Mouse (Mus musculus): ENCODE measurements around the gene Rps16. TPM values are rescaled to one million over a fixed set of nuclear protein-coding genes. Genes with fewer than 3 reads are reported as not detected.

The Rps16 gene
- 1,377 and 1,547 TPM in 2 replicates for polyA plus RNA-seq (2014; fragmentation: Nextera tagmentation; extraction: Ambion mirVana)

DNA sequence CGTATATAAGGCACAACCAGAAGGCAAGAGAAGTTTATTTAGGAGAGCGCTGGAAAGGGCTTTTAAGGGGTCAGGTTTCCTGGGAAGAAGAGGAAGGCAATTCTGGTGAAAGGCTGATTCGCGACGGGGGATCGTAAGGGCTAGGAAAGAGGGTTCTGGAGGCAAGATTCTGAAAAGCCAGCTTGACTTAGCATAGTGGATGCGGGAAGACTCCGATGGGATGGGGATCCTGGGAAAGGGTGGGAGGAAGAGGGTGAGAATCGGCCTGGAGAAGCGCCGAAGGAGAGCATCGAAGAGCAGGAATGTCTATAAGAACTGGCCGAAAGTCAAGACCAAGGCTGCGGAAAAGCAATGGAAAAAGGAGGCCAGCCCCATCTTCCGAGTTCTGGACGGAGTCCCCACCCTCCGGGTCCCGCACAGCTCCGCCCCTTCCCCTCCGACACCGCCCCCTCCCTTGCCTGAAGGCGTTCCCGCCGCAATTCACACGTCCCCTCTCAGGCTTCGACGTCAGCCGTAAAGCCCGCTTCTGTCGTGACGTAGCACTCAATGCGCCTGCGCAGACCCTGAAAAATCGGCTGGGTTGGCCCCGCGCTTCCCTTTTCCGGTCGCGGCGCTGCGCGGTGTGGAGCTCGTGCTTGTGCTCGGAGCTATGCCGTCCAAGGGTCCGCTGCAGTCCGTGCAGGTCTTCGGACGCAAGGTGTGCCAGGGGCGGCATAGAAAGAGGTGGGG, at the start of gene Rps16:
Gene Rps16 (plus strand): TSS at position 498 of the 729 bp plus-strand sequence.
- no peaks in the 10 kb centered on the region for H3K9me3 ChIP-seq (ENCODE audit: control insufficient read depth, low read length)
- WGBS = under 1% methylated on average over 50 of the region's 50 CpGs

DNA sequence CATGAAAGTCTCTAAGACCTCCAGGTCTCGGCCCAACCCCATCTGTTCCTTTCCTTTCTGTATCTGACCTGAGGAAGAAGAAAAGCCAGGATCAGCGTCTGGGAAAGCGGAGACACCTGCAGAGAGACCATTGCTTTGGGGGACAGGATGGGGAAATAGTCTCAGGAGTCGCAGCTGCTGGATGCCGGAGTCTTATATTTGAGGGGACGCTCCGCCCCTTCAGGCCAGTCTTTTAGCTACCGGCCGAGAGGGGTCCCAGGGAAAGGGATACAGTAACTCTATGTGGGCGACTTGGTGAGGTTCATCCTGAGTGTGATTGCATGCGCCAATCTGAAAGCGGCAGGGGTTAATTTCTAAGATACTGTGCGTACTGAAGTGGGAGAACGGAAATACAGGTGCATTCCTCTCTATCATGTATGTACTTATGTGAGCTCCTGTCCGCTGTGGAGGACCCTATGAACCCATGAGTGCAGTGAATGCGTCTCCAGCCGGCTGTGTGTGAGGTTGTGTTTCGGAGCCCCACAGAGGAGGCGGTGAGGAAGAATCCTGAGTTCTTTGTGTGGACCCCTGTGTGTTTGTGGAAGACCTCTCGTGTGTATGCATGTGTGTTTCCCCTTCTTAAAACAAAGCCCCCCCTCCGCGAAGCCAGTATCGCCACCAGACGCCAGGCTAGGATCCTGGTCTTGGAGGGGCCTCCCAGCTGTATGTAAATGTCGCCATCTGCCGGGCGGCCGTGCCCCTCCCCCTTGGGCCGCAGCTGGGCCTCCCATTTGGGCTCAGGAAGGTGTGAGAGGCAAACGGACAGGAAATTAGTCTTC, 48.6 kb upstream of the Rps16 start, which contains the start of gene Dll3:
Gene Dll3 (minus strand): TSS at position 623 of the 818 bp plus-strand sequence.
- Histone ChIP-seq H3K4me2 (peak within 1 kb of the TSS; percentile 66), H3K4me1 (replicated peaks; ENCODE audit: control insufficient read depth, insufficient read depth, low read length) (peaks cover 14% of the 10 kb centered on the region), H3K9me3 (ENCODE audit: control insufficient read depth, low read length) (no peaks in the 10 kb centered on the region), H3K27me3 (replicated peaks; ENCODE audit: control insufficient read depth, insufficient read depth, low read length) (peaks cover 54% of the 10 kb centered on the region), H3K9ac (ENCODE audit: low read depth, low read length) (0 out of 2 replicates have a peak within 1 kb of the TSS, but pooled peaks have one; percentile 31), H3K36me3 (ENCODE audit: control insufficient read depth, insufficient read depth, low read length) (peaks cover 21% of the 10 kb centered on the region), H3K27ac (ENCODE audit: low read depth, low read length) (no peak within 1 kb of the TSS), H3K4me3 (ENCODE audit: low read depth, low read length) (peak within 1 kb of the TSS; percentile 34)
- peak; percentile 74 for DNase-seq (ENCODE audit: low spot score)
- 3% methylated on average over 30 of the region's 30 CpGs for WGBS
- ATAC-seq (replicated peaks; ENCODE audit: low FRiP score) = peak; percentile 50

More for the DNA sequence above, at the start of gene Rps16:
- peak within 1 kb of the TSS; percentile 89 for H3K27ac ChIP-seq (ENCODE audit: low read depth, low read length)
- H3K9ac ChIP-seq (ENCODE audit: low read depth, low read length) = peak within 1 kb of the TSS; percentile 100
- no peaks in the 10 kb centered on the region for H3K27me3 ChIP-seq (replicated peaks; ENCODE audit: control insufficient read depth, insufficient read depth, low read length)
- ATAC-seq (replicated peaks; ENCODE audit: low FRiP score) (peak; percentile 92), DNase-seq (ENCODE audit: low spot score) (peak; percentile 95)
- peak within 1 kb of the TSS; percentile 95 for H3K4me2 ChIP-seq
- peaks cover 22% of the 10 kb centered on the region for H3K4me1 ChIP-seq (replicated peaks; ENCODE audit: control insufficient read depth, insufficient read depth, low read length)
- H3K4me3 ChIP-seq (ENCODE audit: low read depth, low read length) = peak within 1 kb of the TSS; percentile 96
- H3K36me3 ChIP-seq (ENCODE audit: control insufficient read depth, insufficient read depth, low read length) = peaks cover 32% of the 10 kb centered on the region

DNA sequence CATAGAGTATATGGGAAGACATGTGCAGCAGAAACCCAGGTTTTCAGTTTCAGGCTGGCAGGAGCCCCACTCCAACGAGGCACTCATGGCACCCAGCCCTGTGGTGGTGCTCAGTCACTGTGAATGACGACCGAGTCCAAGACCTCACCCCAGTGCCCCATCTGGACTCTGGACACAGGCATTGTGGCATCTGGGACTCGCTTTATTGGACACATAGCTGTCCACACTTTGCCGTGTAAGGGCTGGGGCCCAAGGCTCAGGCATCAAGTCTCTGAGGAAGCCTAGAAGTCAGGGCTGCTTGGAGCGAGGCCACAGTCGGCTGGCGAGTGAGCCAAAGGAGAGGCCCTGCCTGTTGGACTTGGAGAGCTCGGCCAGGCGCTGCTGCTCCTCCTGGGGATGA, 44.8 kb upstream of the Rps16 start:
- Histone ChIP-seq H3K36me3 (ENCODE audit: control insufficient read depth, insufficient read depth, low read length) (peaks cover 45% of the 10 kb centered on the region), H3K4me3 (ENCODE audit: low read depth, low read length) (no peak overlapping the region), H3K27me3 (replicated peaks; ENCODE audit: control insufficient read depth, insufficient read depth, low read length) (peaks cover 24% of the 10 kb centered on the region), H3K27ac (ENCODE audit: low read depth, low read length) (no peak overlapping the region), H3K4me2 (no peak overlapping the region), H3K9ac (ENCODE audit: low read depth, low read length) (no peak overlapping the region), H3K9me3 (ENCODE audit: control insufficient read depth, low read length) (no peaks in the 10 kb centered on the region), H3K4me1 (replicated peaks; ENCODE audit: control insufficient read depth, insufficient read depth, low read length) (peaks cover 12% of the 10 kb centered on the region)
- no peak for DNase-seq (ENCODE audit: low spot score)
- ATAC-seq (replicated peaks; ENCODE audit: low FRiP score) = no peak
- 88% methylated on average over 10 of the region's 10 CpGs for WGBS

GRCm38 (mm10) chr7:28306216-28306615, 44.2 kb upstream of the Rps16 start:
- Histone ChIP-seq H3K9ac (ENCODE audit: low read depth, low read length) (no peak overlapping the region), H3K9me3 (ENCODE audit: control insufficient read depth, low read length) (no peaks in the 10 kb centered on the region), H3K4me2 (no peak overlapping the region), H3K4me1 (replicated peaks; ENCODE audit: control insufficient read depth, insufficient read depth, low read length) (peaks cover 17% of the 10 kb centered on the region), H3K36me3 (ENCODE audit: control insufficient read depth, insufficient read depth, low read length) (peaks cover 45% of the 10 kb centered on the region), H3K27ac (ENCODE audit: low read depth, low read length) (no peak overlapping the region), H3K4me3 (ENCODE audit: low read depth, low read length) (no peak overlapping the region), H3K27me3 (replicated peaks; ENCODE audit: control insufficient read depth, insufficient read depth, low read length) (peaks cover 18% of the 10 kb centered on the region)
- 96% methylated on average over 8 of the region's 8 CpGs for WGBS
- no peak for ATAC-seq (replicated peaks; ENCODE audit: low FRiP score)
- no peak for DNase-seq (ENCODE audit: low spot score)

DNA sequence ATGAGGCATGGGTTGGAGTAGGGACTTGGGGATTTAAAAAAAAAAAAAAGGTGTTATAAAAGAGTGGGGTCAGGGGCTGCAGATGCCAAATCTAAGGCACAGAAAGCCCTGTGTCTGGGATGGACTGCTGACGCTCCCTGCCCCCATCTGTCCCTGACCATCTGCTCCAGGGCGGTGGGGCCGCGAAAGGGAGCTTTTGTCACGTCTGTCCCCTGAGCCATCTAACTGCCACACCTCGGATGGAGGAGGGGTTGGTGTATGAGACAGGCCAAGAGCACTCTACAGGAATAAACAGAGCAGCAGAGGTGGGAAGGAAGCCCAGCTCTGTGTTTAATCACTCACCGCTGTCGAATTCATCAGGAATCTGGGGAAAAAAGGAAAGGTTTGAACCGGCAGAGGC, 40.7 kb upstream of the Rps16 start:
- no peaks in the 10 kb centered on the region for H3K27me3 ChIP-seq (replicated peaks; ENCODE audit: control insufficient read depth, insufficient read depth, low read length)
- H3K4me3 ChIP-seq (ENCODE audit: low read depth, low read length) = no peak overlapping the region
- no peak overlapping the region for H3K9ac ChIP-seq (ENCODE audit: low read depth, low read length)
- peaks cover 48% of the 10 kb centered on the region for H3K36me3 ChIP-seq (ENCODE audit: control insufficient read depth, insufficient read depth, low read length)
- no peak overlapping the region for H3K27ac ChIP-seq (ENCODE audit: low read depth, low read length)
- H3K9me3 ChIP-seq (ENCODE audit: control insufficient read depth, low read length) = no peaks in the 10 kb centered on the region
- WGBS = 70% methylated on average over 9 of the region's 9 CpGs
- DNase-seq (ENCODE audit: low spot score) (no peak), ATAC-seq (replicated peaks; ENCODE audit: low FRiP score) (no peak)
- H3K4me1 ChIP-seq (replicated peaks; ENCODE audit: control insufficient read depth, insufficient read depth, low read length) = peaks cover 12% of the 10 kb centered on the region
- no peak overlapping the region for H3K4me2 ChIP-seq

DNA sequence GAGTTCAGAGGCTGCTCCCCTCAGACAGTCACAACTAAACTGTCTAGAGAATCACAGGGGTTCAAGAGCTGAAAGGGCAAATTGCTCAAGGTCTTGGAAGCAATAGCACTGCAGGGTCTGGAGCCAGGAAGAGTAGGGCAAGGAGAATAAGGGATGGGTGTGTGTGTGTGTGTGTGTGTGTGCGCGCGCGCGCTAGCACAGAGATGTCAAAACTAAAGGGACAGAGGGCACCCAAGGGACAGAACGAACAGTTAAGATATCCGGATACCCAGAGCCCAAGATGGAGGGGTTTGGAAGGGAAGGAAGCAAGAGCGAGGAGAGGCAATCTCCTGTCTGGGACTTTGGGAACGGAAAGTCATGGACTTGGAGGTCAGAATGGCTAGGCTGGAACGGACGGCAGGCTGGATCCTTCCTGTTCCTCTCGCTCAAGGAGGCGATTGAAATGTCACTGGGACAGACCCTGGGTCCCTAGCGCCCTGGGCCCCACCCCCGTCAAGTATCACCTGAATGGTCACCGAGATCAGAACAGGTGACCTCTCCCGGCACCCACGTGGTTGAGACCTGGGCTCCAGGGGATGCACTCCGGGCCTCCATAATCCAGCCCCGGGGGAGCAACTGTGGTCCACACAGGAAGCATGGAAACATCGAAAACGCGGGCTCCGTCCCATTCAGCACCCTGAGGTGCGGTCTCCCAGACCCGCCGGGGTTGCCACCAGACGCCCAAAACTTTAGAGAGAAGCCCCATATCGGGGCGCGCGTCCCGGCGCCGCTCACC, 39.1 kb upstream of the Rps16 start:
- DNase-seq (ENCODE audit: low spot score) (peak; percentile 37), ATAC-seq (replicated peaks; ENCODE audit: low FRiP score) (peak; percentile 56; the same call in 1 of the 2 replicates)
- no peaks in the 10 kb centered on the region for H3K9me3 ChIP-seq (ENCODE audit: control insufficient read depth, low read length)
- H3K27me3 ChIP-seq (replicated peaks; ENCODE audit: control insufficient read depth, insufficient read depth, low read length) = no peaks in the 10 kb centered on the region
- H3K4me2 ChIP-seq = peak overlapping the region; percentile 74
- peak overlapping the region; percentile 99 for H3K4me3 ChIP-seq (ENCODE audit: low read depth, low read length)
- peak overlapping the region; percentile 94 for H3K9ac ChIP-seq (ENCODE audit: low read depth, low read length)
- peaks cover 12% of the 10 kb centered on the region for H3K4me1 ChIP-seq (replicated peaks; ENCODE audit: control insufficient read depth, insufficient read depth, low read length)
- peak overlapping the region; percentile 56 for H3K27ac ChIP-seq (ENCODE audit: low read depth, low read length)
- peaks cover 48% of the 10 kb centered on the region for H3K36me3 ChIP-seq (ENCODE audit: control insufficient read depth, insufficient read depth, low read length)
- 4% methylated on average over 35 of the region's 35 CpGs for WGBS

DNA sequence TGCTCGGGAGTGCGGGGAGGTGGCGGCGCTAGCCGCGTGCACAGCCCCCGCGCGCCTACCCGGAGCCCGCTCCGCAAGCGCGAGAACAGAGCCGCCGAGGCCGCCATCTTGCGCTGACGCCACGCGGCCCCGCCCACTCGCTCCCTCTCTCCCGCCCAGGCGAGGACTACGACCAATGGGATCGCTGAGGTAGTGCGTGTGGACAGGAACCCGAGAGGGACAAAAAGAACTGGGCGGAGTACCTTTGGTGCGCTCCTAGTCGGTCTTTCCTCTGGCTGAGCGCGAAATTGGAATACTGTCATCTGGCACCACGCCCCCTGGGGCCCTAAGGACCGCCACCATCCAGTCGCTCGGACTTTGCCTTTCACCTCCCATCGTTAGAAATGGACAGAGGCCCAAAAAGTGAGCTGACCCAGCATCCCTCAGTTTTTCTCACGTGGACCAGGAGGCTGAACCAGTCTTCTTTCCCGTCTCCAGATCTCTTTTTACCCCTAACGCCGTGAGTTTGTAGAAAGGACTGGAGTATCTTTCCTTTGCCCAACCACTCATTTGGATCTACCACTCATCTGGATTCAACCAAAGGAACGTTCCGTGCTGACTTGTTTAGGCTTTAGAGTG, 38.4 kb upstream of the Rps16 start, which contains the start of gene Timm50:
Gene Timm50 (minus strand): TSS at position 147 of the 618 bp plus-strand sequence.
- under 1% methylated on average over 42 of the region's 45 CpGs for WGBS
- Histone ChIP-seq H3K4me3 (ENCODE audit: low read depth, low read length) (peak within 1 kb of the TSS; percentile 99), H3K27ac (ENCODE audit: low read depth, low read length) (peak within 1 kb of the TSS; percentile 56), H3K27me3 (replicated peaks; ENCODE audit: control insufficient read depth, insufficient read depth, low read length) (no peaks in the 10 kb centered on the region), H3K4me1 (replicated peaks; ENCODE audit: control insufficient read depth, insufficient read depth, low read length) (peaks cover 12% of the 10 kb centered on the region), H3K9me3 (ENCODE audit: control insufficient read depth, low read length) (no peaks in the 10 kb centered on the region), H3K9ac (ENCODE audit: low read depth, low read length) (peak within 1 kb of the TSS; percentile 94), H3K4me2 (peak within 1 kb of the TSS; percentile 74), H3K36me3 (ENCODE audit: control insufficient read depth, insufficient read depth, low read length) (peaks cover 47% of the 10 kb centered on the region)
- peak; percentile 97 for ATAC-seq (replicated peaks; ENCODE audit: low FRiP score)
- DNase-seq (ENCODE audit: low spot score) = peak; percentile 92

- Histone ChIP-seq H3K4me2 (no peak overlapping the region), H3K27me3 (replicated peaks; ENCODE audit: control insufficient read depth, insufficient read depth, low read length) (no peaks in the 10 kb centered on the region), H3K9ac (ENCODE audit: low read depth, low read length) (no peak overlapping the region), H3K27ac (ENCODE audit: low read depth, low read length) (no peak overlapping the region), H3K4me1 (replicated peaks; ENCODE audit: control insufficient read depth, insufficient read depth, low read length) (no peaks in the 10 kb centered on the region), H3K4me3 (ENCODE audit: low read depth, low read length) (no peak overlapping the region), H3K9me3 (ENCODE audit: control insufficient read depth, low read length) (no peaks in the 10 kb centered on the region), H3K36me3 (ENCODE audit: control insufficient read depth, insufficient read depth, low read length) (peaks cover 74% of the 10 kb centered on the region)
- ATAC-seq (replicated peaks; ENCODE audit: low FRiP score) (no peak), DNase-seq (ENCODE audit: low spot score) (no peak)
- 82% methylated on average over 3 of the region's 3 CpGs for WGBS
Measured at GRCm38 (mm10) chr7:28318036-28318435, 32.4 kb upstream of the Rps16 start.
